Mouse (Mus musculus) liver, embryonic 16.5 days (tissue): ENCODE data around the gene Vmn1r4. TPM values are rescaled to one million over a fixed set of nuclear protein-coding genes. Genes with fewer than 3 reads are reported as not detected.

ENCODE experiments used
- ATAC-seq: fragments of 200-750 bp; cut with Nextera tagmentation; 2 replicates; pipeline ENCODE4 v1.8.0; 2017; ENCODE audit warnings: low read depth, mild to moderate bottlenecking, moderate number of reproducible peaks, moderate library complexity
- H3K27ac ChIP-seq: fragments of 300-500 bp; sonication (generic); 2 replicates; pipeline ENCODE4 v1.5.1; 2014; ENCODE audit warnings: mild to moderate bottlenecking, low read length
- H3K27me3 ChIP-seq: fragments of 300-500 bp; sonication (generic); 2 replicates; pipeline ENCODE4 v1.6.1; 2014; ENCODE audit warnings: low read depth, low read length, mixed read lengths; ENCODE audit not compliant: control insufficient read depth, insufficient read depth
- H3K36me3 ChIP-seq: fragments of 300-500 bp; sonication (generic); 2 replicates; pipeline ENCODE4 v1.6.1; 2014; ENCODE audit warnings: mild to moderate bottlenecking; ENCODE audit not compliant: control insufficient read depth, insufficient read depth
- H3K4me1 ChIP-seq: fragments of 300-500 bp; sonication (generic); 2 replicates; pipeline ENCODE4 v1.6.1; 2014; ENCODE audit warnings: low read depth, low read length, mixed read lengths; ENCODE audit not compliant: control insufficient read depth
- H3K4me2 ChIP-seq: fragments of 300-500 bp; sonication (generic); 2 replicates; pipeline ENCODE4 v1.6.1; 2014; ENCODE audit warnings: low read depth, low read length, mixed read lengths
- H3K4me3 ChIP-seq: fragments of 300-500 bp; sonication (generic); 2 replicates; pipeline ENCODE4 v1.5.1; 2014; ENCODE audit warnings: low read depth, mild to moderate bottlenecking, low read length
- H3K9ac ChIP-seq: fragments of 300-500 bp; sonication (generic); 2 replicates; pipeline ENCODE4 v1.6.1; 2014; ENCODE audit warnings: low read depth, low read length
- H3K9me3 ChIP-seq: fragments of 300-500 bp; sonication (generic); replicated peaks from 2 replicates; pipeline ENCODE4 v1.6.1; 2016; ENCODE audit warnings: low read length; ENCODE audit not compliant: control insufficient read depth
- WGBS: fragments of 180-500 bp; shearing (Covaris S2); extraction: QIAGEN DNeasy Blood & Tissue Kit; methylation state at CpG from one replicate; pipeline ENCODE4 v1.1.7; 2014; ENCODE audit not compliant: insufficient replicate concordance; 5-methylcytosine and 5-hydroxymethylcytosine counted together
- polyA plus RNA-seq: library from polyadenylated mRNA; unstranded; fragments of >200 nt; fragmentation: Nextera tagmentation; extraction: Ambion mirVana; gene quantifications from 2 replicates; pipeline ENCODE4 v1.2.1, GENCODE M21; 2015

The Vmn1r4 gene
- polyA plus RNA-seq = 0.15 and 0.18 TPM in 2 replicates

GRCm38 (mm10) chr6:56923726-56924707, at the start of gene Vmn1r4, which contains the start of gene Nt5c3:
Gene Vmn1r4, plus strand, starts transcription at chr6:56924015.
Gene Nt5c3, minus strand, starts transcription at chr6:56923932.
- 3% methylated on average over 60 of the region's 64 CpGs for WGBS

GRCm38 (mm10) chr6:56876870-56877269, 46.9 kb upstream of the Vmn1r4 start:
- no peaks in the 10 kb centered on the region for H3K27me3 ChIP-seq
- peaks cover 7% of the 10 kb centered on the region for H3K4me1 ChIP-seq
- H3K36me3 ChIP-seq = peaks cover 15% of the 10 kb centered on the region
- no peak overlapping the region for H3K4me3 ChIP-seq
- H3K27ac ChIP-seq = no peak overlapping the region
- H3K4me2 ChIP-seq = no peak overlapping the region
- no peak overlapping the region for H3K9ac ChIP-seq
- no peak for ATAC-seq
- H3K9me3 ChIP-seq = no peaks in the 10 kb centered on the region
- 35% methylated on average over 4 of the region's 4 CpGs for WGBS

More at GRCm38 (mm10) chr6:56923726-56924707, at the start of gene Vmn1r4, which contains the start of gene Nt5c3:
- peak within 1 kb of the TSS; percentile 81 for H3K4me2 ChIP-seq
- peak within 1 kb of the TSS; percentile 96 for H3K27ac ChIP-seq
- H3K9ac ChIP-seq = peak within 1 kb of the TSS; percentile 94
- no peaks in the 10 kb centered on the region for H3K36me3 ChIP-seq
- H3K4me1 ChIP-seq = peaks cover 18% of the 10 kb centered on the region
- ATAC-seq = peak; percentile 84
- H3K27me3 ChIP-seq = no peaks in the 10 kb centered on the region
- H3K9me3 ChIP-seq = no peaks in the 10 kb centered on the region
- H3K4me3 ChIP-seq = peak within 1 kb of the TSS; percentile 94

- no peak overlapping the region for H3K27ac ChIP-seq
- no peak overlapping the region for H3K4me3 ChIP-seq
- WGBS = 88% methylated on average over 8 of the region's 8 CpGs
- H3K27me3 ChIP-seq = no peaks in the 10 kb centered on the region
- peaks cover 25% of the 10 kb centered on the region for H3K36me3 ChIP-seq
- H3K9me3 ChIP-seq = no peaks in the 10 kb centered on the region
- no peak overlapping the region for H3K4me2 ChIP-seq
- no peak overlapping the region for H3K9ac ChIP-seq
- ATAC-seq = no peak
- H3K4me1 ChIP-seq = peaks cover 7% of the 10 kb centered on the region
Observed at GRCm38 (mm10) chr6:56877985-56878384, 45.8 kb upstream of the Vmn1r4 start.

GRCm38 (mm10) chr6:56879352-56879955, 44.4 kb upstream of the Vmn1r4 start:
- Histone ChIP-seq H3K36me3 (peaks cover 37% of the 10 kb centered on the region), H3K4me1 (peaks cover 7% of the 10 kb centered on the region), H3K4me2 (no peak overlapping the region), H3K9me3 (no peaks in the 10 kb centered on the region), H3K27me3 (no peaks in the 10 kb centered on the region), H3K27ac (0 out of 2 replicates have a peak overlapping the region, but pooled peaks have one; percentile 20), H3K4me3 (no peak overlapping the region), H3K9ac (no peak overlapping the region)
- ATAC-seq = peak; percentile 65
- 3% methylated on average over 1 of the region's 1 CpGs for WGBS

GRCm38 (mm10) chr6:56888561-56888960, 35.3 kb upstream of the Vmn1r4 start:
- H3K4me2 ChIP-seq = no peak overlapping the region
- H3K27me3 ChIP-seq = no peaks in the 10 kb centered on the region
- no peak overlapping the region for H3K4me3 ChIP-seq
- H3K36me3 ChIP-seq = peaks cover 73% of the 10 kb centered on the region
- no peaks in the 10 kb centered on the region for H3K9me3 ChIP-seq
- no peaks in the 10 kb centered on the region for H3K4me1 ChIP-seq
- H3K27ac ChIP-seq = no peak overlapping the region
- no peak for ATAC-seq
- H3K9ac ChIP-seq = no peak overlapping the region
- WGBS = 90% methylated on average over 6 of the region's 6 CpGs

GRCm38 (mm10) chr6:56890762-56891161, 33.1 kb upstream of the Vmn1r4 start:
- no peaks in the 10 kb centered on the region for H3K9me3 ChIP-seq
- 92% methylated on average over 2 of the region's 2 CpGs for WGBS
- no peak overlapping the region for H3K27ac ChIP-seq
- H3K27me3 ChIP-seq = no peaks in the 10 kb centered on the region
- H3K4me1 ChIP-seq = peaks cover 2% of the 10 kb centered on the region; the same call in 1 of the 2 replicates
- no peak overlapping the region for H3K4me2 ChIP-seq
- H3K4me3 ChIP-seq = no peak overlapping the region
- H3K36me3 ChIP-seq = peaks cover 59% of the 10 kb centered on the region
- no peak overlapping the region for H3K9ac ChIP-seq
- no peak for ATAC-seq

- H3K4me3 ChIP-seq = peak overlapping the region; percentile 32
- ATAC-seq = no peak
- H3K4me1 ChIP-seq = peaks cover 43% of the 10 kb centered on the region
- peaks cover 11% of the 10 kb centered on the region for H3K36me3 ChIP-seq
- no peak overlapping the region; the same call in 1 of the 2 replicates for H3K4me2 ChIP-seq
- no peaks in the 10 kb centered on the region for H3K27me3 ChIP-seq
- H3K9ac ChIP-seq = no peak overlapping the region
- H3K9me3 ChIP-seq = no peaks in the 10 kb centered on the region
- 0 out of 2 replicates have a peak overlapping the region, but pooled peaks have one; percentile 42 for H3K27ac ChIP-seq
- 81% methylated on average over 3 of the region's 3 CpGs for WGBS
Observed at GRCm38 (mm10) chr6:56899601-56900000, 24.2 kb upstream of the Vmn1r4 start.

GRCm38 (mm10) chr6:56901336-56901735, 22.5 kb upstream of the Vmn1r4 start:
- WGBS = 37% methylated on average over 3 of the region's 3 CpGs
- Histone ChIP-seq H3K27ac (peak overlapping the region; percentile 100), H3K27me3 (no peaks in the 10 kb centered on the region), H3K9ac (peak overlapping the region; percentile 58), H3K4me1 (peaks cover 58% of the 10 kb centered on the region), H3K36me3 (peaks cover 11% of the 10 kb centered on the region), H3K4me2 (peak overlapping the region; percentile 72), H3K9me3 (no peaks in the 10 kb centered on the region), H3K4me3 (peak overlapping the region; percentile 60)
- no peak for ATAC-seq
